Mouse (Mus musculus) lung, postnatal 14 days (tissue): Measurements from ENCODE around the gene Ppp1r11.

Source experiments
- DNase-seq: peaks from one replicate; pipeline ENCODE4 v3.0.0; 2021

Gene Ppp1r11

GRCm38 (mm10) chr17:36958884-36959283 lies 7.3 kb upstream of the Ppp1r11 start:
- DNase-seq: no peak

- DNase-seq: peak; percentile 94
Measured at GRCm38 (mm10) chr17:36957999-36958743, 6.6 kb upstream of the Ppp1r11 start, which contains the start of the genes Znrd1 and Znrd1as. Gene Znrd1, minus strand, starts transcription at chr17:36958559. Gene Znrd1as, plus strand, starts transcription at chr17:36958592.

- no peak for DNase-seq
Measured at GRCm38 (mm10) chr17:36953062-36953461, 1.5 kb upstream of the Ppp1r11 start.

GRCm38 (mm10) chr17:36952631-36953030 lies 1.1 kb upstream of the Ppp1r11 start:
- no peak for DNase-seq

GRCm38 (mm10) chr17:36949265-36949664 lies 2.3 kb downstream of the Ppp1r11 start:
- DNase-seq: no peak

GRCm38 (mm10) chr17:36948286-36948685 lies 3.3 kb downstream of the Ppp1r11 start:
- DNase-seq: no peak

GRCm38 (mm10) chr17:36947051-36947819 lies 4.3 kb downstream of the Ppp1r11 start:
- peak; percentile 41 for DNase-seq

GRCm38 (mm10) chr17:36944121-36944775 lies 7.3 kb downstream of the Ppp1r11 start:
- DNase-seq: no peak

GRCm38 (mm10) chr17:36943691-36944090 lies 7.8 kb downstream of the Ppp1r11 start:
- no peak for DNase-seq

GRCm38 (mm10) chr17:36942791-36943471 lies 8.6 kb downstream of the Ppp1r11 start, which contains the start of gene Rnf39:
Gene Rnf39, plus strand, starts transcription at chr17:36942918.
- peak; percentile 20 for DNase-seq

- peak; percentile 77 for DNase-seq
Measured at GRCm38 (mm10) chr17:36942391-36942790, 9.2 kb downstream of the Ppp1r11 start.

GRCm38 (mm10) chr17:36938056-36938455 lies 13.5 kb downstream of the Ppp1r11 start:
- no peak for DNase-seq

- DNase-seq: peak; percentile 64
Measured at GRCm38 (mm10) chr17:36931806-36932205, 19.7 kb downstream of the Ppp1r11 start.

- DNase-seq: no peak
Measured at GRCm38 (mm10) chr17:36931130-36931529, 20.4 kb downstream of the Ppp1r11 start.

GRCm38 (mm10) chr17:36930233-36930632 lies 21.3 kb downstream of the Ppp1r11 start:
- no peak for DNase-seq

GRCm38 (mm10) chr17:36929236-36929932 lies 22.2 kb downstream of the Ppp1r11 start:
- no peak for DNase-seq

- no peak for DNase-seq
Measured at GRCm38 (mm10) chr17:36927496-36928120, 23.9 kb downstream of the Ppp1r11 start.

- DNase-seq: no peak
Measured at GRCm38 (mm10) chr17:36923491-36923890, 28.1 kb downstream of the Ppp1r11 start.

- DNase-seq: no peak
Measured at GRCm38 (mm10) chr17:36922715-36923114, 28.8 kb downstream of the Ppp1r11 start.

GRCm38 (mm10) chr17:36920239-36920638 lies 31.3 kb downstream of the Ppp1r11 start:
- DNase-seq: peak; percentile 17

- peak; percentile 76 for DNase-seq
Measured at GRCm38 (mm10) chr17:36915076-36915475, 36.5 kb downstream of the Ppp1r11 start.

- DNase-seq: peak; percentile 89
Measured at GRCm38 (mm10) chr17:36914108-36914507, 37.4 kb downstream of the Ppp1r11 start.
